Mouse (Mus musculus) MN1 (cell line): Measurements from ENCODE around the gene B3gnt9.

Experiments used
- DNase-seq: peaks from one replicate; pipeline ENCODE4 v3.0.0-alpha.2; 2016; ENCODE audit warnings: low spot score

The B3gnt9 gene

DNA sequence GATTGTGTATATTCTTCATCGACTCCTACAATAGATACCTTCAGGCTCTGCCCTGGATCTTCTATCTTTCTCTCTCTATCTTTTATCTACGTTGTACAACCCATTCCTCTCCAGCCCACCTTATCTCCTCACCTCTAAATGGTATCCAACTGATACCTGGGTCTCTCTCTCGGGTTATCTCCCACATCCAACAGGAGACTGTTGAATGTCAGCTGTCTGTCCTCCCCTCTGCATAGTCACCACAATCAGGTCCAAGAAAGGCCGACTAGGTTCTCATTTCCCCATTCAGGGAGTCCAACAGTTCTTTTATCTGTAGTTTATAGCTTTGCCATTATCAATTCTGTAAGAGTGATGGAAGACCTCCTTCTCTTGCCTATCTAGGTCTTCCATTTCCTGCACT lies 27.3 kb upstream of the B3gnt9 start:
- DNase-seq, result no peak

DNA sequence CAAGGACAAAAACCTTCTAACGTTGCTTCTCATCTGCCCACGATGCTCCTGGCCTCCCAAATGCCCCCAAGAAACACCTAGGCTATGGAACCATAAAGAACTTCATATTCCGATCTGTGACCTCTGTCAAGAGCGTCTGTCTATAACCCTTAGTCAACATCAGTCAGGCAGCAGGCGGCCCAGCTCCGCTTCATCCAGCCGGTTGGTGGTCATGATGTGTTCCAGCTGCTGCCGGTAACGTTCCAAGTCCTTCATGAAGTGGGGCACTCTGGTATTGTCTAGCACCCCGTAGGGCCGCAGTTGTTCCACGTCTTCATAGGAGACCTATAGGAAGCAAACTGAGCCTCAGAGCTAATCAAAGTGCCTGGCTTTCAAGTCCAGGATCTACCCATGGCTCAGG lies 26.9 kb upstream of the B3gnt9 start:
- DNase-seq, result no peak

DNA sequence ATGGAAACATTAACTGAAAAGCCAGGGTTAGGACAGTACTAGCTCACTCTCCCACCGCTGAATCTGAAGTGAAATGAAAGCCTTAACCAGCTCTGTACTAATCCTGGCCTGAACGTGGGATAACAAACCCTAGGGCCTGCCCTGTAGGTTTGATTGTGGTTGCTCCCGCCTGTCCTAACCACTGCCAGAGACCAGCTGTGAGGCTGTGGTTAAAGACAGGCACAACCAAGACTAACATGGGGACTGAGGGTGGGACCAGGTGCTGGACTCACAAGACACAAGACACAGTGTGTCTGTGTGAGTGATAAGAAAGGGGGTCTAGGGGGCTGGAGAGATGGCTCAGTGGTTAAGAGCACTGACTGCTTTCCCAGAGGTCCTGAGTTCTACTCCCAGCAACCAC lies 25.6 kb upstream of the B3gnt9 start:
- DNase-seq, result no peak

DNA sequence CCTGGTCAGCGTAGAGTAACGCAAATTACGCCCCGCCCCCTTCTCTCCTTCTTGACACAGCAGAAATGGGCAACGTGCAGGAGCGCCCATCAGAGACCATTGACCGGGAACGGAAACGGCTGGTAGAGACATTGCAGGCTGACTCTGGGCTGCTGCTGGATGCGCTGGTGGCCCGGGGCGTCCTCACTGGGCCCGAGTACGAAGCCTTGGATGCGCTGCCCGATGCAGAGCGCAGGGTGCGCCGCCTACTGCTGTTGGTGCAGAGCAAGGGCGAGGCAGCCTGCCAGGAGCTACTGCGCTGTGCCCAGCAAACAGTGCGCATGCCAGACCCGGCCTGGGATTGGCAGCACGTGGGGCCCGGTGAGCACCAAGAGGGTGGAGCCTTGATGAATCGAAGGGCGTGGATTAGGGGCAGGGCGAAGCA lies 24.0 kb upstream of the B3gnt9 start:
- DNase-seq, result no peak

DNA sequence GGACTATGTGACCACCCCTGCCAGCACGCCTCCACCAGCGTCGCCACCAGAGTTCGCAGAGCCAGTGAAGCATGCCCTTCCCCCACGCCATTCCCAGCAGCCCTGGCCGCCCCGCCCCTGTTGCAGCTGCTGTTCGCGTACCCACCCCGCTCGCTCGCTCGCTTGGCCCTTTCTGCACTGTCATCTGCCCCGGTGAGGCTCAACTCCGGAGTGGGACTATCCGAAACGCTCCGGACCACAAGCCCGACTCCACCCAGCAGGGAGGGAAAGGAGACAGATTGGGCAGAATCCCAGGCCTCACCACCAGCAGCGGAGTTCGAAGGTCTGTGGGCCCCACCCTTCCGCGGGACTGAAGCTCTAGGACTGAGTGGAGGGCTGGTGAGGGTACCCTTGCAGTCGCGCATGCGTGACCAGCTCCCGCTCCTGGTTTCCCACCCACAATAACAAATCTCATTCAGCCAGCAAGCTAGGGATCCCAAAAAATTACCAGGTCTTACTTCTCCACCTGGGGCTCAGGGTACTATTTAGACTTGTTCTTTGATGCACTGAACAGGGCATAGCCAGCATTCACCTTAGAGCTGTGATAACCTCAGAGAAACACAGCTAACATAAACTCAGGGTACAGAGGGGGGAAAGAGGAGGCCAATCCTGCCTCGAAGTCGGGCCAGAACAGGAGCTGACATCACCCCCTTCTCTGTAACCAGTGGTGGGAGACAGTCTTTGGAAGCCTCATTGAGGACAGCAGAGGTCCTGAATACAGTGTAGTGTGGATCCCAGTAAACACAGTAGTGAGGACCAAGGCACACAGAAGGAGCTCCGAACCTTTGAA lies 21.6 kb upstream of the B3gnt9 start:
- DNase-seq, result peak; percentile 86

DNA sequence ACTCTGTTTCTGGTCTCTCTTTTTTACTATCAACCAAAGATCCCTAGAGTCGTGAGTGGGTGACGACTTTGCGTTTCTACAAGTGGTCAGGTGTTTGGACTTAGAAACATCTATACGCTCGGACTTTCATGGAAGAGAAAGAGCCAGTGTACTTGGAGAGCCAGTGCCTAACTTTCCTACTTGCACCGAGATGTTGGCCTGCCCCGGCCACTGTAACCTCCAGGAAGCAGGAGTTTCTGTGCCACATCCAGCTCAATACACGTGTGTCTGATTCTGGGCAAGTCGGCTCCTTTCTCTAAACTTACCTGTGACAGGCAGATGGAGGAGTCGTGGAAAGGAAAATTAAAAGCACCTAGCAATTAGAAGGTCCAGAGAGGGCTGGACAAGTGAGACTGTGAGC lies 20.9 kb upstream of the B3gnt9 start, which contains the start of gene Nol3:
TSS of gene Nol3 (plus strand) at position 301 of the 400 bp plus-strand sequence.
- DNase-seq, result peak; percentile 28

DNA sequence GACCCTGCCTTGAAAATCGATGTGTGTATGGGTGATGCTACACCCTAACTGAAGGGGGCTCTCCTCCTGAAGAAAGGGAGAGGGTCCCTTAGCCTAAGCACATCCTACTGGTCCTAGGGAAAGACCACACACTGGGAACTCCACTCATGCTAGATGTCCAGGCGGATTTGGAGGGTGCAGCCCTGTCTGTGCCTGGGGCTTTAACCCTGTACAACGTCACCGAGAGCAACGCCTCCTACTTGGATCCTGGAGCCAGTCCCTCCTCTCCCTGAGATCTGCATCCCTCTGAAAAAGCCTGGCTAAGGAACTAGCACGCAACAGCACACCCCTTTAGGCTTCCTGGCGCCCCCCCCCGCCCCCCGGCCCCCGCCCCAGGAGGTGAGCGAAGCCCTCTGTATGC lies 20.4 kb upstream of the B3gnt9 start:
- DNase-seq, result peak; percentile 36

DNA sequence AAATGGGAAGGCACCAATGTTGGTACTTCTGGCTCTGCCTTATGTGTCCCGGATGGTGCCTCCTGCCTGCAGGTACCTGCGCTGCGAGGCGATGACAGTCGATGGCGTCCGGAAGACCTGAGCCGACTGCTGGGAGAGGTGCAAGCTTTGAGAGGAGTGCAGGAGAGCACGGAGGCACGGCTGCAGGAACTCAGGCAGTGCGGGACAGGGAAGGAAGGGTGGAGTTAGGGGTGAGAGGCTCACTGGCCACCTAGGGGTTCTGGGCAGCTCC lies 15.9 kb upstream of the B3gnt9 start:
- DNase-seq, result no peak

DNA sequence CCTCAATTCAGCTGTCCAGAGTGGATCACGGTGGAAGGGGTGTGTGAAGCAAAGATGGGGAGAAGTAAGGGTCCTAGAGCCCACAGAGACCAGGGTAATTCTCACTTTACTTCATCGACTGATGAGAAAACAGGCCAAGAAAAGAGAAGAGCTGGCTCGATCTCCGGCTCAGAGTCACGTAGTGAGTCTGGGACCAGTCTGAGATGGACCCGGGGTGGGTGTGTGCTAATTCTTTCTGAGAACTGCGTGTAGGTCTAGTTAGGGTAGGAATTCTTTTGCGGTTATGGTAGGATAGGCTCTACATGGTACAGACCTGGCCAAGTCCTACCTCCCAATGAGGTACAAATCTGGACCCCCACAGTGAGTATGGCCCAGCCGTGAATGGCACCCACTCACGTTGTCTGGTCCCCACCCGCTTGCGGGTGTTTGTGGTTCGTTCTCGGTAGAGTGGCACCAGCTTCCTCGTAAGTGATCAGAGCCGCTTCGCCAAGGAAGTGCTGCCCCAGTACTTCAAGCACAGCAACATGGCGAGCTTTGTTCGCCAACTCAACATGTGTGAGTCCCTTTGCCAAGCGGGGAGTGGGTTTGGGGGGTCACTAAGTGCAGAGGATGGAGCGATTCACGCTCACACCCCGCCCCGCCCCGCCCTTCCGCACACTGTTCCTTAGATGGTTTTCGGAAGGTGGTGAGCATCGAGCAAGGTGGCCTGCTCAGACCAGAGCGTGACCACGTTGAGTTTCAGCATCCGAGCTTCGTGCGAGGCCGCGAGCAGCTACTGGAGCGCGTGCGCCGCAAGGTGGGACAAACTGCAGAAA lies 15.4 kb upstream of the B3gnt9 start:
- DNase-seq, result no peak

DNA sequence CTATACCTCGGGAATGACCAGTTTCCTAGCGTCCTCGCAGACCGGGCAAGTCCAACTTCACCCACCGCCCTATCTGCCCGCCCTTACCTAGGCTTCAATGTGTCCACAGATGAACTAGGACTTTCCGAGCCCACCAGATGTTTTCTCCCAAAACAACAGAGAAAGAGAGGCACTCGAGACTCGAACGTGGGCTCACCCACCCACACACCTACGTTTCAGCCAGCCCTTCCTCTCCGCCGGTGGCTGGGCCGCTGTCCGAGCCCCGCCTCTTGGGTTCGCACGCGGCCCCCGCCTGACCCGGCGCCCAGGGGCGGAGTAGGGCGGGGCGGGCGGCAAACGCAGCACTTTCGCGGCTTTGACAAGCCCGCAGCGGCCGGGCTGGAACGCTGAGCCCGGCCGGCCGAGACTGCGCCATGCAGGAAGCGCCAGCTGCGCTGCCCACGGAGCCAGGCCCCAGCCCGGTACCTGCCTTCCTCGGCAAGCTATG lies 14.6 kb upstream of the B3gnt9 start, which contains the start of gene Hsf4:
TSS of gene Hsf4 (plus strand) at position 341 of the 487 bp plus-strand sequence.
- DNase-seq, result no peak

DNA sequence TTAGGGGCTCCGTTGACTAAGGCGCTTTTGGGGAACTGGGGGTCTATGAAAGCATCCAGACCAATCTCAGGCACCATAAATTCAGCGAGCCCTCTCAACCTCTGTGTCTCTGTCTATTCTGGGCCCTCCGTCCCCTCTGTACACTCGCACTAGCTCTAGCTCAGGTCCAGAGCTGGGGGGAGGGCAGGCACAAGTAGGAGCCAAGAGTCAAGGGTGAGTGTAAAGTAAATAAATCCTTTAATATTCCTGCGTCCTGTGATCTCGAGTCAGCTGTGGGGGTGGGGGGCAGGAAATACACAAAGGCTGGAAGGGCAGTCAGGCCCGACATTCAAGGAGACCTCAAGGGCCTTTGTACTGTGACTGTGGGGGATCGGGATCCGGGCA lies 14.1 kb upstream of the B3gnt9 start:
- DNase-seq, result no peak

DNA sequence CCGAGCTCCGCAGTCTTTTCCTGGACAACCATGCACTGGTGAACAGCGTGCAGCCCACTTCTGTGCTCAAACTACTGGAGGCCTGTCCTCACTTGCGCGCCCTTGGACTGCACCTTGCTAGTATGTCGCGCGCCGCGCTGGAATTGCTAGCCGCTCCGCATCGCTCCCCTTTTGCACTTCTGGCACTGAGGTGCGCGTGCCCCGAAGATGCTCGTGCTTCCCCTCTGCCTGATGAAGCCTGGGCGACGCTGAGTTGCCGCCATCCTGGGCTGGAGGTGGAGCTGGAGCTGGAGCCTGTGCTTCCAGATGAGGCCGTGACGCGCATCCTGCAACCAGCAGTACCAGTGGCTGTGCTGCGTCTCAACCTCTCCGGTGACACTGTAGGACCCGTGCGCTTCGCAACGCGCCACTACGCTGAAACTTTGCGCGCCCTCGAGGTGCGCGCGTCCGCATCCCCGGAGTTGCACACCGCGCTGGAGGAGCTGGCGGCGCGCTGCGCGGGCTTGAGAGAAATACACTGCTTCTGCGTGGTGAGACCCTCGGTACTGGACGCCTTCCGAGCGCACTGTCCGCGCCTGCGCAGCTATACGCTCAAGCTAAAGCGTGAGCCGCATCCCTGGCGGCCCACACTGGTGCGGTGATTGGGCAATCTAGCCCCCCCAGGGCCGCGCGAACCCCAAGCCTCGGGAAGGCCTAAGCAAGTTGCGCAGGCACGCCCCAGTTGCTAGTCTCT lies 13.6 kb upstream of the B3gnt9 start:
- DNase-seq, result no peak

DNA sequence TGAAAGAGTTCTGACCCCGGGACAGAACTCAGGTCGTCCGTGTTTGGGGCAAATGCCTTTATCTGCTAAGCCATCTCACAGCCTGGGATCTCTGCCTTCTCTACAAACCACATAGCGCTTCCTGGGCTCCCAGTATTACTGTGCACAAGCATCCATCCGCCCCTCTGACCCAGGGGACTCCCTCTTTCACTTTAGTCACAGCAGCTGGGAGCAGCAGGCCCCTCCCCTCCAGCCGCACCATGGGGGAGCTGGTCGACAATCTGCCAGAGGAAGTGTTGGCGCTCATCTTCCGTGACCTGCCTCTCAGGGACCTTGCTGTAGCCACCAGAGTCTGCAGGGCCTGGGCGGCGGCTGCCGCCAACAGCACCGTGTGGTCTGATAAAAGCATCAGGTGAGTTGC lies 11.8 kb upstream of the B3gnt9 start:
- no peak for DNase-seq

DNA sequence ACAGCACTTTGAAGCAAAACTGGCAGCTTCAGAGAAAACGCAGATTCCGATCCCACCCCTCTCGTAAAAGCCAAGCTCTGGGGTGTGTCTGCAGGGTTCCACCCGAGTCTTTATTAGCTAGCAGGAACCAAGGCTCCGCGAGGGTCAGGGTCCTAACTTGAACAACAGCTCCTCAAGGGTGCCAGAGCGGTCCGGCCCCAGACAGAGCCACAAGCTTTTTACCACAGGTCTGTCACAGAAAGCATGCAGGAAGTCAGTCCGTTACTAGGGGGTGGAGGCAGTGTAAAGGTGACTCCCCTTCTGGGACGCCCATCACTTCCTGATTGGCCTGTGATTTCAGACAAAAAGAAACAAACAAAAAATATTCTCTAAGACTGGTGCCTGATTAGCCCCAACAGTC lies 10.2 kb upstream of the B3gnt9 start:
- peak; percentile 50 for DNase-seq

DNA sequence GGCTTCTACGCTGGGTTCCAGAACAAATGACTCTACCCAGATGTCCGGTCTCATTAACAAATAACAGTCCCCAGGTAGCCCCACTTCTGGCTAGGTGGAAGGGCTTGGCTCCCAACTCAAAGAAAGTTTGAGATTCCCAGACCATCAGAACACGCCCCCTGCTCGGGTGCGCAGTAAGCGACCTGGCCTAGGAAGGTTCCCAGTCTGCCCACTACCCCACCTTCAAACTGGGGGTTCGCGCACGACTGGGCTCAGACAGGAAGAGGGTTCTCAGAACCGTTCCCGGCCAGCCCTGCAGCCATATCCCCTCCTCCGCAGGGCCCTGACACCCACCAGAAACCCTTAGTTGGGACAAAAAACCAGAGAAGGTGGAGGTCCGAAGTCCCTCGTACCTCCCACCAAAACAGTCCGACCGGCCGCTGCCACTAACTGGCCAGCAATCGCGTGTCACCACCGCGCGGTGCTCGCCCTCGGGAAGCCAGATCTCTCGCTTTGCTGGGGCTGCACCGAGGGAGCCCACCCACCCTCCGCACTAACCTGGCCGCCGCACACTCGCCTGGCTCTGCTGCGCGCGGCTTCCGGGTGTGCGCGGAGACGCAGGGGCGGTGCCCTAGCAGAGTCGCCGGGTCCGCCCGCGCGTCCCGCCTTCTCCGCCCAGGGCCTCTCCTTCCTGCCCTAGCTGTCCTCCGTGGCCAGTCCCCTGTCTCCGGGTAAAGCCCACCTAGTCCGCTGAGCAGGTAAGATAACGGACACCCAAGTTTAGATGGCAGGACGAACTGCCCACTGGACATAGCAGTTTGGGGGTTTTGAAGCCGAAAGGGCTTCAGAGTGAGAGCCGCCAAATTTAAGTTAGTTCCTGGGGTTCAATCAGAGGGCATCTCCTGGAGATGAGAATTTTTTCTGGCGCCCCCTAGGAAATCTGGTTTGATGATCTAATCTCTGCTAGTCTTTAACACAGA lies 9.3 kb upstream of the B3gnt9 start, which contains the start of the genes Tradd and Fbxl8:
TSS of gene Tradd (minus strand) at position 586 of the 959 bp plus-strand sequence.
TSS of gene Fbxl8 (plus strand) at position 625 of the 959 bp plus-strand sequence.
- DNase-seq, result peak; percentile 72

DNA sequence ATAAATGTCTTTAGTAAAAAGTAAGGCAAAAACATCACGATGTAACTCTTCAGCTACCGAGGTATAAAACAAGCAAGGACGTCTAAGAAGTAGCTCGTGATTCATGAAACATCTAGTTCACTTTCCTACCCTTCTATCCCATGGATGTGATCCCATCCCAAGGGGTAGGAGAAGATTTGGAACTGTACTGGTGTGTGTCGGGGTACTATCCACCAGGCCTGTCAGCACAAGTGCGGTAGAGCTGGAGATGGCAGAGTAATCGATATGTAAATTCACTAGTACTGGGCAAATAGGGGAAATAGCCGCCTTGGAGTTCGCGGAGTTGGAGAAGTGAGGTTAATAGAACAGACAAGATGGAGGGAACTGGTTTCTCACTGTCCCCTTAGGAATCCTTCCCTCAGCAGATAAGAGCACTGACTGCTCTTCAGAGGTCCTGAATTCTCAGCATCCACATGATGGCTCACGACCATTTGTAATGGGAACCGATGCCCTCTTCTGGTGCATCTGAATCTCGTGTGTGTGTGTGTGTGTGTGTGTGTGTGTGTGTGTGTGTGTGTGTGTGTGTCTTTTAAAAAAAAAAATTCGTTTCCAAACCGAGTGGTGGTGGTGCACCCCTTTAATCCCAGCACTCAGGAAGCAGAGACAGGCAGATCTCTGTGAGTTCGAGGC lies 8.4 kb upstream of the B3gnt9 start:
- no peak for DNase-seq

DNA sequence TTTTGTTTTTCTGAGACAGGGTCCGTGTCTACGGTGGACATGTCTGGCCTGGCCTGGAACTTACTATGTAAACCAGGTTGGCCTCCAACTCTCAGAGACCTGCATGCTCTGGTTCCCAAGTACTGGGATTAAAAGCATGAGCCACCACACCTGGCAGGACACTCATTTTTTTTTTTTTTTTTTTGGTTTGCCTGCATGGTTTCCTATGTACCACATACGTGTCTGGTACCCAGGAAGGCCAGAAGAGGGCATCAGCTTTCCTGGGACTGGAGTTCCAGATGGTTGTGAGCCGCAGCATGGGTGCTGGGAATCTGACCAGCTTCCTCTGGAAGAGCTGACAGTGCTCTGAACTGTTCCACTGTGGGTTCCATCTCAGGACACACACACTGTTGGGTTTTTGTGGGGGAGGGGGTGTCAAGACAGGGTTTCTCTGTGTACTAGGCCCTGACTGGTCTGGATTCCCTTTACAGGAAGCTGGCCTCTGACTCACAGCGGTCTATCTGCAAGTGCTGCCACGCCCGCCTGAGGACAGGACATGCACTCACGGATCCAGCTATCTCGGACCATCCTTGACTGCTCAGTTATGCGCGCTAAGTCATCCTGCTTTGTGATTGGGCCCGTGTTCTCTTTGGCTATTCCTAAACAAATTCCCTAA lies 6.5 kb upstream of the B3gnt9 start:
- DNase-seq, result no peak

DNA sequence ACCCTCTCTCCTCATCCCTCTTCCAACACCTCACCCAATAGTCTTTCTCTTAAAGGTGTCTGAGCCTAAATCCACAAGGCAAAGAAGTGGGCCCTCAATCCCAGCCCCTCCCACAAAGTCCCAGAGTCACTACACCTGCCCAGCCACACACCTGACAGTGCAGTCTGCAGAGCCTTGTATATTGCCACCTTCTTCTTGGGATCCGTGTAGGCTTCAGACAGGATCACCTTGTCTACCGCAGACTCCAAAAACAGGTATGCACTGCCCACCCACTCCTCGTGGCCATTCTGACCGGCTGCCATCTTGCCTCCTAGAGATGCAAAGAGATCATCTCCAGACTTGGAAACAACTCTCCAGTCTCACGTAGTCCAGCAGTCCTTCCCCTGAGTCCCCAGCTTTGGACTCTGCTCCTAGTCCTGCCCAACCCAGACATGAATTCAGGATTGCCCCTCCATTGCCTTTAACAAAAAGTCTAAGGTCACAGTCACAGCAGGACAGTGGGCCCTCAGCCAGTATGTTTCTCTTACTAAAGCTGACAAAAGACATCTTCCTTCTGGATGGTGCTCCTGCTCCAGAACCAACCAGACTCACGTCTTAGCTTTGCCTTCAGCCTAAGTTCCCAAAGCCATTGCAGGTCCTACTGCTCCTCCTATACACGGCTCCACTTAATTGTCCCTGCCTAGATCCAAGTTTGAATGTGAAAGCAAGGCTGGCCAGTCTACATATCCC lies 5.6 kb upstream of the B3gnt9 start:
- DNase-seq, result no peak

DNA sequence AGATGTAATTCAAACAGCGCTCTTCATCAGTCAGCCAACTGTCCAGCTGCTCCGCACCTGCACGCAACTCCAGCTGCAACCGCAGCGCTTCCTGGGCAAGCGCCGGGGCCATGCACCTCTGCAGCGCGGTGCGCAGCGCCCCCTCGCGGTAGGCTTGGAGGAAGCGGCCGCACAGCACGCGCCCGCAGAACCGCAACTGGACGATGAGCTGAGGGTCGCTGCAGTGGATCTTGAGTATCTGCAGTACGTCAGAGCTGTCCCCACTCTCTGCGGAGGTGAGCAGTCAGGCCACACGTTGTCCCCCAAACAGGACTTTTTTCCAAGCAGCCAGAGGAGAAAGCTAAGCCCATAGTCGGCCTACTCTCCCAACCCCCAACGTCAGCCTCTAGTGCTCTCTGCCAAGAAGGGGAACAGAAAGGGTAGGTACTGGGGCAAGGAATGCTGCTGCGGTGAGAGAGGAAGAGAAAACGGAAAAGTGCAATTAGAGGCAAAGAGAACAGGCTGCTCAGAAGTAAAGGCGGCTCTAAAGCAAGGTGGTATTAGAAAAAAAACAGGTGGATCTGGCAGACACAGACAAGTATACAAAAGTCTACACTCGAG lies 4.9 kb upstream of the B3gnt9 start:
- no peak for DNase-seq
